ENCODE assay signal across 10 mouse cellular contexts in genomic region chr8:90346138-90346879, GRCm38 (mm10). TPM values are rescaled to one million over a fixed set of nuclear protein-coding genes. Genes with fewer than 3 reads are reported as not detected.
A peak's percentile ranks its signal among the peaks of the same experiment; 100 is the strongest.
DNase-seq lines count a peak whose midpoint lies in the region; ATAC-seq and TF ChIP-seq lines count a peak whose summit lies in the region.
"Had no signal": no experiment of that assay in that cellular context is flagged by ENCODE, and none has a peak within 500 bp of the region (broad histone marks: within the 10 kb centered on the region; RNA-seq: fewer than 3 reads in every experiment).

No protein-coding gene starts in this region.

- H3K27ac ChIP-seq in heart, embryonic 13.5 days (replicated peaks) = peak overlapping the region; percentile 93
- H3K27ac ChIP-seq in embryonic facial prominence, embryonic 11.5 days (replicated peaks; ENCODE audit: low read depth, low read length) = no peak overlapping the region
- peak overlapping the region; percentile 95 for H3K27ac ChIP-seq in hindbrain, embryonic 14.5 days
- peak overlapping the region; percentile 89 for H3K27ac ChIP-seq in midbrain, postnatal 0 days (ENCODE audit: low read depth, low read length)
- no peak overlapping the region for H3K27ac ChIP-seq in cerebellum, adult 2 months (ENCODE audit: insufficient read depth, low read length)

- peak overlapping the region; percentile 85 for H3K4me3 ChIP-seq in heart, embryonic 13.5 days
- H3K4me3 ChIP-seq in embryonic facial prominence, embryonic 11.5 days (ENCODE audit: low read depth, low read length) = peak overlapping the region; percentile 79
- H3K4me3 ChIP-seq in hindbrain, embryonic 14.5 days (replicated peaks; ENCODE audit: low read length) = peak overlapping the region; percentile 82
- peak overlapping the region; percentile 82 for H3K4me3 ChIP-seq in midbrain, postnatal 0 days (ENCODE audit: low read depth, low read length)
- no peak overlapping the region for H3K4me3 ChIP-seq in cerebellum, adult 2 months (replicated peaks; ENCODE audit: insufficient read depth, low read depth, low read length)

- WGBS in heart, embryonic 13.5 days = 43% methylated on average over 13 of the region's 13 CpGs
- WGBS in embryonic facial prominence, embryonic 11.5 days = 34% methylated on average over 13 of the region's 13 CpGs
- 10% methylated on average over 13 of the region's 13 CpGs for WGBS in hindbrain, embryonic 14.5 days
- 8% methylated on average over 13 of the region's 13 CpGs for WGBS in midbrain, postnatal 0 days
- 21% methylated on average over 13 of the region's 13 CpGs for whole genome bisulfite sequencing in cerebellum, adult 2 months

- ATAC-seq in heart, embryonic 13.5 days (ENCODE audit: extremely low read depth, insufficient number of reproducible peaks, low FRiP score, low TSS enrichment) = no peak
- no peak for ATAC-seq in embryonic facial prominence, embryonic 11.5 days (replicated peaks; ENCODE audit: insufficient number of reproducible peaks, low FRiP score, low TSS enrichment, low read depth)
- ATAC-seq in hindbrain, embryonic 14.5 days (ENCODE audit: low FRiP score) = no peak
- ATAC-seq in midbrain, postnatal 0 days (ENCODE audit: low FRiP score) = no peak

- no peak for TF ChIP-seq CTCF in midbrain, postnatal 0 days (IDR thresholded peaks at IDR 0.05)
- TF ChIP-seq CTCF in cerebellum, adult 2 months (IDR thresholded peaks at IDR 0.05; ENCODE audit: borderline replicate concordance, insufficient read depth, low read depth, low read length) = no peak

- H3K9me3 ChIP-seq in heart, embryonic 13.5 days = no peaks in the 10 kb centered on the region
- no peaks in the 10 kb centered on the region for H3K9me3 ChIP-seq in embryonic facial prominence, embryonic 11.5 days (replicated peaks; ENCODE audit: control insufficient read depth, low read length)
- H3K9me3 ChIP-seq in hindbrain, embryonic 14.5 days (ENCODE audit: control insufficient read depth, low read length) = no peaks in the 10 kb centered on the region
- H3K9me3 ChIP-seq in midbrain, postnatal 0 days (ENCODE audit: low read length) = no peaks in the 10 kb centered on the region

- peak overlapping the region; percentile 72 for H3K4me2 ChIP-seq in heart, embryonic 13.5 days
- H3K4me2 ChIP-seq in embryonic facial prominence, embryonic 11.5 days (ENCODE audit: low read depth, low read length) = peak overlapping the region; percentile 87
- peak overlapping the region; percentile 84 for H3K4me2 ChIP-seq in hindbrain, embryonic 14.5 days (replicated peaks)
- H3K4me2 ChIP-seq in midbrain, postnatal 0 days (ENCODE audit: low read depth, low read length, poor library complexity, severe bottlenecking) = peak overlapping the region; percentile 79

- no peaks in the 10 kb centered on the region for H3K36me3 ChIP-seq in heart, embryonic 13.5 days
- no peaks in the 10 kb centered on the region for H3K36me3 ChIP-seq in embryonic facial prominence, embryonic 11.5 days (replicated peaks; ENCODE audit: control insufficient read depth, insufficient read depth, low read depth, low read length)
- H3K36me3 ChIP-seq in hindbrain, embryonic 14.5 days (replicated peaks; ENCODE audit: control insufficient read depth, insufficient read depth) = 0 out of 2 replicates have a peak, but pooled peaks cover 3% of the 10 kb centered on the region
- H3K36me3 ChIP-seq in midbrain, postnatal 0 days (ENCODE audit: insufficient read depth, low read length) = no peaks in the 10 kb centered on the region

- H3K27me3 ChIP-seq in heart, embryonic 13.5 days (replicated peaks) = peaks cover 3% of the 10 kb centered on the region; the same call in 1 of the 2 replicates
- H3K27me3 ChIP-seq in embryonic facial prominence, embryonic 11.5 days (ENCODE audit: control insufficient read depth, insufficient read depth, low read length) = no peaks in the 10 kb centered on the region
- H3K27me3 ChIP-seq in hindbrain, embryonic 14.5 days (ENCODE audit: control insufficient read depth, insufficient read depth, low read length) = no peaks in the 10 kb centered on the region
- H3K27me3 ChIP-seq in midbrain, postnatal 0 days (ENCODE audit: insufficient read depth, low read length) = no peaks in the 10 kb centered on the region
- H3K27me3 ChIP-seq in cerebellum, adult 2 months (ENCODE audit: control insufficient read depth, insufficient read depth, low read length) = peaks cover 9% of the 10 kb centered on the region; the same call in 1 of the 2 replicates

- H3K9ac ChIP-seq in heart, embryonic 13.5 days = peak overlapping the region; percentile 98
- H3K9ac ChIP-seq in embryonic facial prominence, embryonic 11.5 days (replicated peaks; ENCODE audit: low read length) = peak overlapping the region; percentile 94
- peak overlapping the region; percentile 97 for H3K9ac ChIP-seq in hindbrain, embryonic 14.5 days
- H3K9ac ChIP-seq in midbrain, postnatal 0 days (replicated peaks; ENCODE audit: low read length, poor library complexity, severe bottlenecking) = peak overlapping the region; percentile 95

- no peak for DNase-seq in heart, postnatal 14 days
- no peak for DNase-seq in embryonic facial prominence, embryonic 11.5 days (ENCODE audit: low spot score)
- DNase-seq in hindbrain, embryonic 14.5 days (ENCODE audit: low spot score) = no peak
- DNase-seq in midbrain, postnatal 0 days (ENCODE audit: low spot score) = peak; percentile 27
- no peak for DNase-seq in gastrocnemius, adult 18-20 months (ENCODE audit: low spot score)
- DNase-seq in cerebellum, adult 2 months = no peak
- DNase-seq in frontal cortex, adult 2 months (ENCODE audit: extremely low spot score in 1 of 2, low spot score in 1 of 2) = no peak
- DNase-seq: cerebellum, postnatal 36 days; kidney, adult 9 months had no signal

- TF ChIP-seq POLR2A in cerebellum, adult 2 months (IDR thresholded peaks at IDR 0.05; ENCODE audit: borderline replicate concordance, insufficient read depth, low read length) = no peak

- peaks cover 34% of the 10 kb centered on the region for H3K4me1 ChIP-seq in heart, embryonic 13.5 days
- H3K4me1 ChIP-seq in embryonic facial prominence, embryonic 11.5 days (ENCODE audit: control insufficient read depth, insufficient read depth, low read length) = 0 out of 2 replicates have a peak, but pooled peaks cover 2% of the 10 kb centered on the region
- peaks cover 23% of the 10 kb centered on the region for H3K4me1 ChIP-seq in hindbrain, embryonic 14.5 days (replicated peaks; ENCODE audit: control insufficient read depth, insufficient read depth, low read length)
- H3K4me1 ChIP-seq in midbrain, postnatal 0 days (ENCODE audit: insufficient read depth, low read length) = no peaks in the 10 kb centered on the region
- 0 out of 2 replicates have a peak, but pooled peaks cover 4% of the 10 kb centered on the region for H3K4me1 ChIP-seq in cerebellum, adult 2 months (ENCODE audit: control insufficient read depth, insufficient read depth, low read length)

- intact Hi-C loops in heart, postnatal 14 days (cut with DNase I) = loop anchor here (10.0 kb wide), 2 partner anchors 308 to 788 kb away; no protein-coding TSS in a partner anchor

RNA-seq across cellular contexts. Expression of gene Tox3, which starts 1.8 kb away (rescaled TPM):
- polyA plus RNA-seq in heart, embryonic 13.5 days (2015; fragmentation: Nextera tagmentation; extraction: Ambion mirVana) = 10.0 and 12.2 TPM in 2 replicates
- 1 to 10 TPM; 4.3 to 4.6 TPM for total RNA-seq in heart, postnatal 14 days (2021)
- polyA plus RNA-seq in embryonic facial prominence, embryonic 11.5 days (2014; fragmentation: Nextera tagmentation; extraction: Ambion mirVana) = 12.8 and 17.1 TPM in 2 replicates
- 28.0 and 28.4 TPM in 2 replicates for polyA plus RNA-seq in hindbrain, embryonic 14.5 days (2014; fragmentation: Nextera tagmentation; extraction: Ambion mirVana)
- 38.0 and 46.1 TPM in 2 replicates for total RNA-seq in midbrain, postnatal 0 days (2014; rRNA removed)
- polyA plus RNA-seq in midbrain, postnatal 0 days (2015; fragmentation: Nextera tagmentation; extraction: Ambion mirVana) = 27.9 and 31.0 TPM in 2 replicates
- total RNA-seq in gastrocnemius, adult 18-20 months (2021) = not detected
- 2.2 and 2.9 TPM in 2 replicates for polyA plus RNA-seq in cerebellum, adult 2 months (2012; rRNA removed)
- 13.0 and 20.5 TPM in 2 replicates for polyA plus RNA-seq in frontal cortex, adult 2 months (2012; rRNA removed)

Comparison
In these comparisons a context has a peak if more than half of its experiments do, and no peak if none do; other contexts are left out.
1. H3K27ac ChIP-seq: peak in heart, embryonic 13.5 days (single experiment), hindbrain, embryonic 14.5 days (single experiment) and midbrain, postnatal 0 days (single experiment); none in embryonic facial prominence, embryonic 11.5 days (single experiment) and cerebellum, adult 2 months (single experiment).
2. Peak in every context shown above with its lines, with median percentiles within 50 percentile points of each other: H3K4me2 ChIP-seq and H3K9ac ChIP-seq.